Mouse (Mus musculus) right cerebral cortex, postnatal 14 days (tissue): Measurements from ENCODE around the gene Ccr8.

Source experiments
- DNase-seq: peaks from one replicate; pipeline ENCODE4 v3.0.0; 2022

Gene Ccr8

GRCm38 (mm10) chr9:120091696-120092238 is at the start of gene Ccr8:
Ccr8 (plus strand) TSS chr9:120092114.
- no peak for DNase-seq

- no peak for DNase-seq
Observed at GRCm38 (mm10) chr9:120043115-120043514, 48.8 kb upstream of the Ccr8 start.

GRCm38 (mm10) chr9:120048495-120048894 is 43.4 kb upstream of the Ccr8 start:
- DNase-seq: no peak

- no peak for DNase-seq
Observed at GRCm38 (mm10) chr9:120049407-120049806, 42.5 kb upstream of the Ccr8 start.

GRCm38 (mm10) chr9:120054545-120055277 is 37.2 kb upstream of the Ccr8 start:
- peak; percentile 28 for DNase-seq

GRCm38 (mm10) chr9:120056201-120056600 is 35.7 kb upstream of the Ccr8 start:
- DNase-seq: no peak

- no peak for DNase-seq
Observed at GRCm38 (mm10) chr9:120058730-120059129, 33.2 kb upstream of the Ccr8 start.

GRCm38 (mm10) chr9:120064317-120064716 is 27.6 kb upstream of the Ccr8 start:
- DNase-seq: no peak

GRCm38 (mm10) chr9:120067609-120068008 is 24.3 kb upstream of the Ccr8 start:
- no peak for DNase-seq

GRCm38 (mm10) chr9:120068047-120068446 is 23.9 kb upstream of the Ccr8 start:
- DNase-seq: no peak

- DNase-seq: no peak
Observed at GRCm38 (mm10) chr9:120069779-120070178, 22.1 kb upstream of the Ccr8 start, which contains the start of gene Cx3cr1. Cx3cr1 (minus strand) TSS chr9:120069879.

GRCm38 (mm10) chr9:120071251-120071650 is 20.7 kb upstream of the Ccr8 start:
- DNase-seq: no peak

GRCm38 (mm10) chr9:120073169-120073568 is 18.7 kb upstream of the Ccr8 start:
- peak; percentile 69 for DNase-seq

- DNase-seq: no peak
Observed at GRCm38 (mm10) chr9:120074516-120074915, 17.4 kb upstream of the Ccr8 start.

GRCm38 (mm10) chr9:120078241-120078640 is 13.7 kb upstream of the Ccr8 start:
- DNase-seq: no peak

- DNase-seq: no peak
Observed at GRCm38 (mm10) chr9:120079901-120080300, 12.0 kb upstream of the Ccr8 start.

- peak; percentile 27 for DNase-seq
Observed at GRCm38 (mm10) chr9:120080546-120081108, 11.3 kb upstream of the Ccr8 start.

GRCm38 (mm10) chr9:120081247-120081646 is 10.7 kb upstream of the Ccr8 start:
- no peak for DNase-seq

GRCm38 (mm10) chr9:120081967-120082366 is 9.9 kb upstream of the Ccr8 start:
- DNase-seq: peak; percentile 29

- no peak for DNase-seq
Observed at GRCm38 (mm10) chr9:120082691-120083090, 9.2 kb upstream of the Ccr8 start.

GRCm38 (mm10) chr9:120083158-120083894 is 8.6 kb upstream of the Ccr8 start:
- DNase-seq: no peak

GRCm38 (mm10) chr9:120084406-120084805 is 7.5 kb upstream of the Ccr8 start:
- DNase-seq: no peak

GRCm38 (mm10) chr9:120089125-120089524 is 2.8 kb upstream of the Ccr8 start:
- no peak for DNase-seq

GRCm38 (mm10) chr9:120091086-120091485 is 828 bp upstream of the Ccr8 start:
- no peak for DNase-seq
